Mouse (Mus musculus) stomach, embryonic 16.5 days (tissue): ENCODE data around the gene Rabif. TPM values are rescaled to one million over a fixed set of nuclear protein-coding genes. Genes with fewer than 3 reads are reported as not detected.
"Not testable (repeated sequence)": the region's sequence is repeated elsewhere in the genome, so short reads cannot be mapped to it uniquely, and the experiment has no call there.

ENCODE experiments used
- ATAC-seq: fragments of 200-750 bp; cut with Nextera tagmentation; 2 replicates; pipeline ENCODE4 v1.8.0; 2017; ENCODE audit warnings: moderate number of reproducible peaks, moderate TSS enrichment; ENCODE audit not compliant: insufficient read depth, low FRiP score
- H3K27ac ChIP-seq: fragments of 300-500 bp; sonication (generic); 2 replicates; pipeline ENCODE4 v1.5.1; 2014; ENCODE audit warnings: low read length
- H3K27me3 ChIP-seq: fragments of 300-500 bp; sonication (generic); 2 replicates; pipeline ENCODE4 v1.6.1; 2014; ENCODE audit warnings: low read length, control low read depth, mixed read lengths; ENCODE audit not compliant: control insufficient read depth, insufficient read depth
- H3K36me3 ChIP-seq: fragments of 300-500 bp; sonication (generic); 2 replicates; pipeline ENCODE4 v1.6.1; 2014; ENCODE audit warnings: low read length; ENCODE audit not compliant: control insufficient read depth, insufficient read depth
- H3K4me1 ChIP-seq: fragments of 300-500 bp; sonication (generic); 2 replicates; pipeline ENCODE4 v1.6.1; 2014; ENCODE audit warnings: low read length, control low read depth, mixed read lengths; ENCODE audit not compliant: control insufficient read depth, insufficient read depth
- H3K4me2 ChIP-seq: fragments of 300-500 bp; sonication (generic); 2 replicates; pipeline ENCODE4 v1.6.1; 2014; ENCODE audit warnings: low read depth, low read length, mixed read lengths
- H3K4me3 ChIP-seq: fragments of 300-500 bp; sonication (generic); replicated peaks from 2 replicates; pipeline ENCODE4 v1.5.1; 2014; ENCODE audit warnings: mild to moderate bottlenecking, low read length
- H3K9ac ChIP-seq: fragments of 300-500 bp; sonication (generic); 2 replicates; pipeline ENCODE4 v1.6.1; 2014; ENCODE audit warnings: low read length
- H3K9me3 ChIP-seq: fragments of 300-500 bp; sonication (generic); replicated peaks from 2 replicates; pipeline ENCODE4 v1.6.1; 2016; ENCODE audit warnings: low read length, control low read depth; ENCODE audit not compliant: control insufficient read depth
- WGBS: fragments of 180-500 bp; shearing (Covaris S2); extraction: QIAGEN DNeasy Blood & Tissue Kit; methylation state at CpG from one replicate; pipeline ENCODE4 v1.1.7; 2014; 5-methylcytosine and 5-hydroxymethylcytosine counted together
- polyA plus RNA-seq: library from polyadenylated mRNA; unstranded; fragments of >200 nt; fragmentation: Nextera tagmentation; extraction: Ambion mirVana; gene quantifications from 2 replicates; pipeline ENCODE4 v1.2.1, GENCODE M21; 2015

Rabif gene
- polyA plus RNA-seq, 1 experiment from 2014 or later = 40.2 TPM

- not testable (repeated sequence) for H3K27ac ChIP-seq, H3K4me2 ChIP-seq, H3K27me3 ChIP-seq, ATAC-seq, H3K36me3 ChIP-seq, H3K4me3 ChIP-seq, H3K4me1 ChIP-seq, H3K9me3 ChIP-seq, H3K9ac ChIP-seq
- 88% methylated on average over 10 of the region's 10 CpGs for WGBS
Measured at GRCm38 (mm10) chr1:134533710-134534109, 39.3 kb downstream of the Rabif start.

GRCm38 (mm10) chr1:134535054-134535453 is 40.6 kb downstream of the Rabif start:
- 94% methylated on average over 1 of the region's 1 CpGs for WGBS
- Histone ChIP-seq H3K4me2 (no peak overlapping the region), H3K27me3 (no peaks in the 10 kb centered on the region), H3K9me3 (no peaks in the 10 kb centered on the region), H3K27ac (no peak overlapping the region), H3K9ac (no peak overlapping the region), H3K36me3 (no peaks in the 10 kb centered on the region), H3K4me3 (no peak overlapping the region), H3K4me1 (no peaks in the 10 kb centered on the region)
- ATAC-seq = no peak

- WGBS = 70% methylated on average over 3 of the region's 3 CpGs
- no peaks in the 10 kb centered on the region for H3K36me3 ChIP-seq
- no peak overlapping the region for H3K4me3 ChIP-seq
- ATAC-seq = no peak
- H3K4me1 ChIP-seq = no peaks in the 10 kb centered on the region
- H3K27ac ChIP-seq = no peak overlapping the region
- no peaks in the 10 kb centered on the region for H3K9me3 ChIP-seq
- H3K9ac ChIP-seq = no peak overlapping the region
- no peaks in the 10 kb centered on the region for H3K27me3 ChIP-seq
- H3K4me2 ChIP-seq = no peak overlapping the region
Measured at GRCm38 (mm10) chr1:134535513-134535912, 41.1 kb downstream of the Rabif start.

GRCm38 (mm10) chr1:134540610-134541009 is 46.2 kb downstream of the Rabif start:
- H3K4me3 ChIP-seq = no peak overlapping the region
- H3K27ac ChIP-seq = peak overlapping the region; percentile 60
- 82% methylated on average over 10 of the region's 10 CpGs for WGBS
- H3K9me3 ChIP-seq = peaks cover 6% of the 10 kb centered on the region; the same call in 1 of the 2 replicates
- no peaks in the 10 kb centered on the region for H3K4me1 ChIP-seq
- H3K4me2 ChIP-seq = no peak overlapping the region
- no peak overlapping the region for H3K9ac ChIP-seq
- H3K27me3 ChIP-seq = no peaks in the 10 kb centered on the region
- no peaks in the 10 kb centered on the region for H3K36me3 ChIP-seq
- peak; percentile 53; the same call in 1 of the 2 replicates for ATAC-seq

GRCm38 (mm10) chr1:134548231-134548630 is 53.8 kb downstream of the Rabif start:
- no peak overlapping the region for H3K9ac ChIP-seq
- no peak for ATAC-seq
- WGBS = 74% methylated on average over 4 of the region's 4 CpGs

GRCm38 (mm10) chr1:134549632-134550132 is 55.2 kb downstream of the Rabif start, which contains the start of gene Mgat4e:
Gene Mgat4e, minus strand, starts transcription at chr1:134549682.
- Histone ChIP-seq H3K9ac (no peak within 1 kb of the TSS), H3K27ac (no peak within 1 kb of the TSS), H3K9me3 (peaks cover 8% of the 10 kb centered on the region; the same call in 1 of the 2 replicates), H3K4me1 (no peaks in the 10 kb centered on the region), H3K4me3 (no peak within 1 kb of the TSS), H3K36me3 (no peaks in the 10 kb centered on the region), H3K4me2 (no peak within 1 kb of the TSS), H3K27me3 (no peaks in the 10 kb centered on the region)
- ATAC-seq = no peak
- 45% methylated on average over 7 of the region's 7 CpGs for WGBS

More at GRCm38 (mm10) chr1:134548231-134548630, 53.8 kb downstream of the Rabif start:
- Histone ChIP-seq H3K4me1 (no peaks in the 10 kb centered on the region), H3K36me3 (no peaks in the 10 kb centered on the region), H3K9me3 (peaks cover 8% of the 10 kb centered on the region; the same call in 1 of the 2 replicates), H3K4me2 (no peak overlapping the region), H3K27ac (no peak overlapping the region), H3K27me3 (no peaks in the 10 kb centered on the region), H3K4me3 (no peak overlapping the region)

GRCm38 (mm10) chr1:134551869-134552268 is 57.4 kb downstream of the Rabif start:
- 69% methylated on average over 3 of the region's 3 CpGs for WGBS
- H3K9ac ChIP-seq = no peak overlapping the region
- H3K4me1 ChIP-seq = peaks cover 9% of the 10 kb centered on the region; the same call in 1 of the 2 replicates
- no peaks in the 10 kb centered on the region for H3K36me3 ChIP-seq
- no peak overlapping the region for H3K4me2 ChIP-seq
- H3K27ac ChIP-seq = peak overlapping the region; percentile 47; the same call in 1 of the 2 replicates
- no peaks in the 10 kb centered on the region for H3K27me3 ChIP-seq
- H3K4me3 ChIP-seq = no peak overlapping the region
- ATAC-seq = no peak
- H3K9me3 ChIP-seq = no peaks in the 10 kb centered on the region

- Histone ChIP-seq H3K4me2 (no peak overlapping the region), H3K9ac (no peak overlapping the region), H3K36me3 (no peaks in the 10 kb centered on the region), H3K9me3 (no peaks in the 10 kb centered on the region), H3K27me3 (no peaks in the 10 kb centered on the region), H3K4me3 (no peak overlapping the region), H3K27ac (peak overlapping the region; percentile 47; the same call in 1 of the 2 replicates), H3K4me1 (peaks cover 12% of the 10 kb centered on the region; the same call in 1 of the 2 replicates)
- 64% methylated on average over 3 of the region's 3 CpGs for WGBS
- no peak for ATAC-seq
Measured at GRCm38 (mm10) chr1:134552396-134552795, 57.9 kb downstream of the Rabif start.

- no peaks in the 10 kb centered on the region for H3K36me3 ChIP-seq
- peak overlapping the region; percentile 95 for H3K27ac ChIP-seq
- 18% methylated on average over 13 of the region's 13 CpGs for WGBS
- ATAC-seq = peak; percentile 61
- H3K4me1 ChIP-seq = peaks cover 12% of the 10 kb centered on the region; the same call in 1 of the 2 replicates
- H3K9me3 ChIP-seq = no peaks in the 10 kb centered on the region
- H3K9ac ChIP-seq = peak overlapping the region; percentile 86
- no peaks in the 10 kb centered on the region for H3K27me3 ChIP-seq
- H3K4me2 ChIP-seq = peak overlapping the region; percentile 81
- H3K4me3 ChIP-seq = peak overlapping the region; percentile 70
Measured at GRCm38 (mm10) chr1:134555240-134555870, 60.9 kb downstream of the Rabif start.
